Mouse (Mus musculus): Measurements from ENCODE around the gene Rpl34.

The Rpl34 gene

GRCm38 (mm10) chr3:130730189-130730653 lies at the start of gene Rpl34:
TSS of gene Rpl34 (minus strand) at chr3:130730398.
- in situ Hi-C loops (cut with MseI, MboI), result no loop called here

GRCm38 (mm10) chr3:130768172-130768571 lies 38.0 kb upstream of the Rpl34 start:
- in situ Hi-C loops (cut with MseI, MboI), result no loop called here

- in situ Hi-C loops (cut with MseI, MboI), result no loop called here
These were observed 33.9 kb upstream of the Rpl34 start for GRCm38 (mm10) chr3:130764091-130764490.

GRCm38 (mm10) chr3:130760711-130761435 lies 30.7 kb upstream of the Rpl34 start:
- in situ Hi-C loops (cut with MseI, MboI), result no loop called here

- in situ Hi-C loops (cut with MseI, MboI), result no loop called here
These were observed 28.1 kb upstream of the Rpl34 start for GRCm38 (mm10) chr3:130758157-130758841.

- in situ Hi-C loops (cut with MseI, MboI), result no loop called here
These were observed 27.1 kb upstream of the Rpl34 start for GRCm38 (mm10) chr3:130757117-130757852.

- in situ Hi-C loops (cut with MseI, MboI), result no loop called here
These were observed 19.0 kb upstream of the Rpl34 start for GRCm38 (mm10) chr3:130749206-130749605.

GRCm38 (mm10) chr3:130746673-130747619 lies 16.7 kb upstream of the Rpl34 start:
- in situ Hi-C loops (cut with MseI, MboI), result no loop called here

GRCm38 (mm10) chr3:130737652-130738361 lies 7.6 kb upstream of the Rpl34 start:
- in situ Hi-C loops (cut with MseI, MboI), result no loop called here

GRCm38 (mm10) chr3:130736758-130737157 lies 6.6 kb upstream of the Rpl34 start:
- in situ Hi-C loops (cut with MseI, MboI), result no loop called here

GRCm38 (mm10) chr3:130729472-130730188 lies 568 bp downstream of the Rpl34 start:
- in situ Hi-C loops (cut with MseI, MboI), result no loop called here

- in situ Hi-C loops (cut with MseI, MboI), result no loop called here
These were observed 2.5 kb downstream of the Rpl34 start for GRCm38 (mm10) chr3:130727676-130728075.

GRCm38 (mm10) chr3:130727036-130727435 lies 3.2 kb downstream of the Rpl34 start:
- in situ Hi-C loops (cut with MseI, MboI), result no loop called here

- in situ Hi-C loops (cut with MseI, MboI), result no loop called here
These were observed 4.5 kb downstream of the Rpl34 start for GRCm38 (mm10) chr3:130725718-130726117.

GRCm38 (mm10) chr3:130722733-130723478 lies 7.3 kb downstream of the Rpl34 start:
- in situ Hi-C loops (cut with MseI, MboI), result no loop called here

GRCm38 (mm10) chr3:130720225-130720624 lies 10.0 kb downstream of the Rpl34 start:
- in situ Hi-C loops (cut with MseI, MboI), result no loop called here

- in situ Hi-C loops (cut with MseI, MboI), result loop anchor here in 1 of 2 experiments (10.0 kb wide), 1 partner anchor 516 kb away; no protein-coding TSS in a partner anchor
These were observed 11.3 kb downstream of the Rpl34 start for GRCm38 (mm10) chr3:130718871-130719270.

- in situ Hi-C loops (cut with MseI, MboI), result loop anchor here in 1 of 2 experiments (10.0 kb wide), 1 partner anchor 518 kb away; no protein-coding TSS in a partner anchor
These were observed 13.6 kb downstream of the Rpl34 start for GRCm38 (mm10) chr3:130716555-130716954.

All from mouse trophoblast stem cell (cell line).